Mouse (Mus musculus) hindbrain, postnatal 0 days (tissue): ENCODE data around the gene Arhgef25. TPM values are rescaled to one million over a fixed set of nuclear protein-coding genes. Genes with fewer than 3 reads are reported as not detected.
A peak's percentile ranks its signal among the peaks of the same experiment; 100 is the strongest.
"Not testable (repeated sequence)": the region's sequence is repeated elsewhere in the genome, so short reads cannot be mapped to it uniquely, and the experiment has no call there.

Experiments
- ATAC-seq: fragments of 200-750 bp; cut with Nextera tagmentation; 2 replicates; pipeline ENCODE4 v1.8.0; 2017; ENCODE audit warnings: mild to moderate bottlenecking, moderate TSS enrichment, moderate library complexity
- DNase-seq: peaks from one replicate; pipeline ENCODE4 v3.0.0-alpha.2; 2015; ENCODE audit warnings: low spot score
- H3K27ac ChIP-seq: fragments of 300-500 bp; sonication (generic); 2 replicates; pipeline ENCODE4 v1.5.1; 2014; ENCODE audit warnings: mild to moderate bottlenecking
- H3K27me3 ChIP-seq: fragments of 300-500 bp; sonication (generic); 2 replicates; pipeline ENCODE4 v1.6.1; 2014; ENCODE audit warnings: low read length, mixed read lengths; ENCODE audit not compliant: insufficient read depth
- H3K36me3 ChIP-seq: fragments of 300-500 bp; sonication (generic); 2 replicates; pipeline ENCODE4 v1.6.1; 2014; ENCODE audit warnings: low read length, mixed read lengths; ENCODE audit not compliant: insufficient read depth
- H3K4me1 ChIP-seq: fragments of 300-500 bp; sonication (generic); 2 replicates; pipeline ENCODE4 v1.6.1; 2014; ENCODE audit warnings: antibody characterized with exemption, low read length, mixed read lengths; ENCODE audit not compliant: insufficient read depth
- H3K4me2 ChIP-seq: fragments of 300-500 bp; sonication (generic); 2 replicates; pipeline ENCODE4 v1.6.1; 2014; ENCODE audit warnings: low read depth, mild to moderate bottlenecking, low read length, moderate library complexity, mixed read lengths
- H3K4me3 ChIP-seq: fragments of 300-500 bp; sonication (generic); 2 replicates; pipeline ENCODE4 v1.5.1; 2014; ENCODE audit warnings: low read length
- H3K9ac ChIP-seq: fragments of 300-500 bp; sonication (generic); replicated peaks from 2 replicates; pipeline ENCODE4 v1.6.1; 2014; ENCODE audit warnings: mild to moderate bottlenecking, low read length, moderate library complexity, mixed read lengths
- H3K9me3 ChIP-seq: fragments of 300-500 bp; sonication (generic); 2 replicates; pipeline ENCODE4 v1.6.1; 2016; ENCODE audit warnings: low read length, mixed read lengths
- CTCF ChIP-seq: IDR thresholded peaks from 2 replicates; pipeline ENCODE4 v1.5.1; 2016; ENCODE audit warnings: antibody characterized with exemption, control low read depth, low read depth
- WGBS: fragments of 180-500 bp; shearing (Covaris S2); extraction: QIAGEN DNeasy Blood & Tissue Kit; methylation state at CpG from one replicate; pipeline ENCODE4 v1.1.7; 2014; 5-methylcytosine and 5-hydroxymethylcytosine counted together
- polyA plus RNA-seq: library from polyadenylated mRNA; unstranded; fragments of >200 nt; fragmentation: Nextera tagmentation; extraction: Ambion mirVana; gene quantifications from 2 replicates; pipeline ENCODE4 v1.2.1, GENCODE M21; 2015
- total RNA-seq: library from RNA; depleted of rRNA; stranded (reverse); fragments of >200 nt; gene quantifications from 2 replicates; pipeline ENCODE4 v1.2.3, GENCODE M21; 2014; rRNA removed

Arhgef25 gene
- total and polyA plus RNA-seq, 2 experiments from 2014 or later: 20.3 to 61.0 TPM

GRCm38 (mm10) chr10:127138328-127139141 lies 51.3 kb downstream of the Arhgef25 start:
- no peaks in the 10 kb centered on the region for H3K27me3 ChIP-seq
- H3K4me3 ChIP-seq: no peak overlapping the region
- ATAC-seq (no peak), DNase-seq (no peak)
- TF ChIP-seq CTCF: no peak
- no peak overlapping the region for H3K9ac ChIP-seq
- H3K27ac ChIP-seq: no peak overlapping the region
- H3K4me2 ChIP-seq: no peak overlapping the region
- no peaks in the 10 kb centered on the region for H3K4me1 ChIP-seq
- H3K9me3 ChIP-seq: no peaks in the 10 kb centered on the region
- no peaks in the 10 kb centered on the region for H3K36me3 ChIP-seq
- 91% methylated on average over 18 of the region's 18 CpGs for WGBS

- TF ChIP-seq CTCF: no peak
- H3K4me3 ChIP-seq: no peak overlapping the region
- no peak overlapping the region for H3K4me2 ChIP-seq
- ATAC-seq: no peak
- no peak for DNase-seq
- no peaks in the 10 kb centered on the region for H3K9me3 ChIP-seq
- no peaks in the 10 kb centered on the region for H3K27me3 ChIP-seq
- no peaks in the 10 kb centered on the region for H3K36me3 ChIP-seq
- no peak overlapping the region for H3K27ac ChIP-seq
- no peaks in the 10 kb centered on the region for H3K4me1 ChIP-seq
- 91% methylated on average over 3 of the region's 3 CpGs for WGBS
- H3K9ac ChIP-seq: no peak overlapping the region
Measured at GRCm38 (mm10) chr10:127137896-127138295, 52.0 kb downstream of the Arhgef25 start.

GRCm38 (mm10) chr10:127136510-127136909 lies 53.4 kb downstream of the Arhgef25 start:
- ATAC-seq (no peak), DNase-seq (no peak)
- H3K9ac ChIP-seq: no peak overlapping the region
- H3K36me3 ChIP-seq: no peaks in the 10 kb centered on the region
- H3K4me2 ChIP-seq: no peak overlapping the region
- no peak for TF ChIP-seq CTCF
- H3K4me1 ChIP-seq: no peaks in the 10 kb centered on the region
- H3K4me3 ChIP-seq: no peak overlapping the region
- H3K27ac ChIP-seq: no peak overlapping the region
- H3K9me3 ChIP-seq: no peaks in the 10 kb centered on the region
- 97% methylated on average over 4 of the region's 4 CpGs for WGBS
- no peaks in the 10 kb centered on the region for H3K27me3 ChIP-seq

GRCm38 (mm10) chr10:127135118-127135836 lies 54.6 kb downstream of the Arhgef25 start:
- no peak overlapping the region for H3K4me3 ChIP-seq
- H3K4me1 ChIP-seq: no peaks in the 10 kb centered on the region
- no peaks in the 10 kb centered on the region for H3K27me3 ChIP-seq
- H3K9ac ChIP-seq: no peak overlapping the region
- H3K36me3 ChIP-seq: no peaks in the 10 kb centered on the region
- H3K4me2 ChIP-seq: no peak overlapping the region
- DNase-seq (no peak), ATAC-seq (no peak)
- no peaks in the 10 kb centered on the region for H3K9me3 ChIP-seq
- 58% methylated on average over 8 of the region's 8 CpGs for WGBS
- no peak for TF ChIP-seq CTCF
- no peak overlapping the region for H3K27ac ChIP-seq

- H3K27me3 ChIP-seq, H3K9ac ChIP-seq, DNase-seq, ATAC-seq, H3K27ac ChIP-seq, H3K4me3 ChIP-seq, H3K36me3 ChIP-seq, H3K9me3 ChIP-seq, H3K4me2 ChIP-seq, H3K4me1 ChIP-seq: not testable (repeated sequence)
- TF ChIP-seq CTCF: peak; percentile 46
- 90% methylated on average over 3 of the region's 3 CpGs for WGBS
Measured at GRCm38 (mm10) chr10:127134394-127135035, 55.4 kb downstream of the Arhgef25 start.

Other genes with a start within 250 kb of the Arhgef25 start
- 64.5 and 64.7 TPM in 2 replicates for gene Ctdsp2, start 211.4 kb downstream of the Arhgef25 start, total RNA-seq
- gene Ctdsp2, start 211.4 kb downstream of the Arhgef25 start, polyA plus RNA-seq: 15.0 and 16.7 TPM in 2 replicates
- 0.52 and 1.3 TPM in 2 replicates for gene Avil, start 189.4 kb downstream of the Arhgef25 start, total RNA-seq
- 0.98 and 1.4 TPM in 2 replicates for gene Avil, start 189.4 kb downstream of the Arhgef25 start, polyA plus RNA-seq
- gene Tsfm, start 159.2 kb downstream of the Arhgef25 start, total RNA-seq: 31.4 and 49.0 TPM in 2 replicates
- gene Tsfm, start 159.2 kb downstream of the Arhgef25 start, polyA plus RNA-seq: 62.4 and 62.7 TPM in 2 replicates
- gene Mettl1, start 148.7 kb downstream of the Arhgef25 start, total RNA-seq: 9.3 and 10.0 TPM in 2 replicates
- gene Mettl1, start 148.7 kb downstream of the Arhgef25 start, polyA plus RNA-seq: 23.8 and 23.9 TPM in 2 replicates
- 0.31 TPM in 1 of 2 replicates, not detected in the other for gene Eef1akmt3, start 148.6 kb downstream of the Arhgef25 start, total RNA-seq
- gene Eef1akmt3, start 148.6 kb downstream of the Arhgef25 start, polyA plus RNA-seq: 0.19 TPM in 2 replicates
- 0.26 and 0.58 TPM in 2 replicates for gene Cyp27b1, start 141.8 kb downstream of the Arhgef25 start, total RNA-seq
- gene Cyp27b1, start 141.8 kb downstream of the Arhgef25 start, polyA plus RNA-seq: not detected in 2 replicates
- 78.3 and 80.1 TPM in 2 replicates for gene March9, start 129.9 kb downstream of the Arhgef25 start, total RNA-seq
- 6.7 and 7.0 TPM in 2 replicates for gene March9, start 129.9 kb downstream of the Arhgef25 start, polyA plus RNA-seq
- 483 and 524 TPM in 2 replicates for gene Cdk4, start 126.5 kb downstream of the Arhgef25 start, total RNA-seq
- gene Cdk4, start 126.5 kb downstream of the Arhgef25 start, polyA plus RNA-seq: 519 and 563 TPM in 2 replicates
- 113 and 129 TPM in 2 replicates for gene Tspan31, start 119.8 kb downstream of the Arhgef25 start, total RNA-seq
- gene Tspan31, start 119.8 kb downstream of the Arhgef25 start, polyA plus RNA-seq: 105 and 107 TPM in 2 replicates
- gene Agap2, start 114.8 kb downstream of the Arhgef25 start, total RNA-seq: 229 and 238 TPM in 2 replicates
- gene Agap2, start 114.8 kb downstream of the Arhgef25 start, polyA plus RNA-seq: 4.1 and 4.9 TPM in 2 replicates
- gene Os9, start 69.0 kb downstream of the Arhgef25 start, total RNA-seq: 118 and 119 TPM in 2 replicates
- gene Os9, start 69.0 kb downstream of the Arhgef25 start, polyA plus RNA-seq: 128 and 129 TPM in 2 replicates
- gene B4galnt1, start 24.9 kb downstream of the Arhgef25 start, total RNA-seq: 111 and 112 TPM in 2 replicates
- gene B4galnt1, start 24.9 kb downstream of the Arhgef25 start, polyA plus RNA-seq: 56.7 and 65.3 TPM in 2 replicates
- gene Slc26a10, start 9.4 kb downstream of the Arhgef25 start, total RNA-seq: 0.31 TPM in 1 of 2 replicates, not detected in the other
- 0.79 and 1.1 TPM in 2 replicates for gene Slc26a10, start 9.4 kb downstream of the Arhgef25 start, polyA plus RNA-seq
- gene Dtx3, start 5.6 kb upstream of the Arhgef25 start, total RNA-seq: 233 and 240 TPM in 2 replicates
- gene Dtx3, start 5.6 kb upstream of the Arhgef25 start, polyA plus RNA-seq: 170 and 185 TPM in 2 replicates
- gene Pip4k2c, start 21.5 kb upstream of the Arhgef25 start, total RNA-seq: 18.3 and 22.8 TPM in 2 replicates
- 19.9 and 20.2 TPM in 2 replicates for gene Pip4k2c, start 21.5 kb upstream of the Arhgef25 start, polyA plus RNA-seq
- 231 and 249 TPM in 2 replicates for gene Kif5a, start 73.3 kb upstream of the Arhgef25 start, total RNA-seq
- gene Kif5a, start 73.3 kb upstream of the Arhgef25 start, polyA plus RNA-seq: 98.4 and 103 TPM in 2 replicates
- gene Dctn2, start 76.3 kb upstream of the Arhgef25 start, total RNA-seq: 314 and 348 TPM in 2 replicates
- gene Dctn2, start 76.3 kb upstream of the Arhgef25 start, polyA plus RNA-seq: 319 and 323 TPM in 2 replicates
- gene Mbd6, start 98.9 kb upstream of the Arhgef25 start, total RNA-seq: 8.1 and 11.2 TPM in 2 replicates
- 8.3 and 11.5 TPM in 2 replicates for gene Mbd6, start 98.9 kb upstream of the Arhgef25 start, polyA plus RNA-seq
- 74.4 and 90.4 TPM in 2 replicates for gene Mars, start 121.7 kb upstream of the Arhgef25 start, total RNA-seq
- 104 TPM in 2 replicates for gene Mars, start 121.7 kb upstream of the Arhgef25 start, polyA plus RNA-seq
- gene Arhgap9, start 131.9 kb upstream of the Arhgef25 start, total RNA-seq: 1.0 and 1.5 TPM in 2 replicates
- gene Arhgap9, start 131.9 kb upstream of the Arhgef25 start, polyA plus RNA-seq: 1.2 and 1.3 TPM in 2 replicates
- gene Gli1, start 151.9 kb upstream of the Arhgef25 start, total RNA-seq: 10.9 and 13.0 TPM in 2 replicates
- 2.7 TPM in 2 replicates for gene Gli1, start 151.9 kb upstream of the Arhgef25 start, polyA plus RNA-seq
- gene Inhbe, start 164.3 kb upstream of the Arhgef25 start, total RNA-seq: not detected in 2 replicates
- gene Inhbe, start 164.3 kb upstream of the Arhgef25 start, polyA plus RNA-seq: not detected in 2 replicates
- gene Inhbc, start 180.3 kb upstream of the Arhgef25 start, total RNA-seq: not detected in 2 replicates
- not detected in 2 replicates for gene Inhbc, start 180.3 kb upstream of the Arhgef25 start, polyA plus RNA-seq
- 47.7 and 60.6 TPM in 2 replicates for gene R3hdm2, start 190.2 kb upstream of the Arhgef25 start, total RNA-seq
- 39.3 and 47.6 TPM in 2 replicates for gene R3hdm2, start 190.2 kb upstream of the Arhgef25 start, polyA plus RNA-seq